ENCODE assay signal across 18 mouse cellular contexts in genomic region chr4:84942651-84943050, GRCm38 (mm10). TPM values are rescaled to one million over a fixed set of nuclear protein-coding genes. Genes with fewer than 3 reads are reported as not detected.
A peak's percentile ranks its signal among the peaks of the same experiment; 100 is the strongest.
DNase-seq lines count a peak whose midpoint lies in the region; ATAC-seq and TF ChIP-seq lines count a peak whose summit lies in the region.
"Had no signal": no experiment of that assay in that cellular context is flagged by ENCODE, and none has a peak within 500 bp of the region (broad histone marks: within the 10 kb centered on the region; RNA-seq: fewer than 3 reads in every experiment).

No protein-coding gene starts in this region.

- no peak overlapping the region for H3K27ac ChIP-seq in hindbrain, embryonic 13.5 days
- H3K27ac ChIP-seq in hindbrain, embryonic 10.5 days = no peak overlapping the region
- H3K27ac ChIP-seq in midbrain, embryonic 14.5 days (replicated peaks; ENCODE audit: low read depth, low read length) = no peak overlapping the region
- no peak overlapping the region for H3K27ac ChIP-seq in midbrain, embryonic 11.5 days (ENCODE audit: low read depth, low read length)
- H3K27ac ChIP-seq: embryonic facial prominence, embryonic 12.5 days; forebrain, embryonic 15.5 days; heart, embryonic 15.5 days had no signal

- no peak overlapping the region for H3K9ac ChIP-seq in hindbrain, embryonic 13.5 days
- H3K9ac ChIP-seq in midbrain, embryonic 14.5 days (replicated peaks; ENCODE audit: low read length) = no peak overlapping the region
- H3K9ac ChIP-seq in midbrain, embryonic 11.5 days (ENCODE audit: low read length) = no peak overlapping the region
- H3K9ac ChIP-seq: embryonic facial prominence, embryonic 12.5 days; forebrain, embryonic 15.5 days; heart, embryonic 15.5 days had no signal

- ATAC-seq in hindbrain, embryonic 13.5 days (ENCODE audit: low FRiP score) = 0 out of 2 replicates have a peak, but pooled peaks have one; percentile 17
- no peak for ATAC-seq in midbrain, embryonic 14.5 days (ENCODE audit: low FRiP score, low TSS enrichment)
- ATAC-seq in midbrain, embryonic 11.5 days (ENCODE audit: low FRiP score) = no peak
- ATAC-seq: activated CD4-positive, CD25-positive, alpha-beta regulatory T cell, adult 4 months had no signal

- no peak overlapping the region for H3K4me3 ChIP-seq in hindbrain, embryonic 13.5 days
- no peak overlapping the region for H3K4me3 ChIP-seq in hindbrain, embryonic 10.5 days
- no peak overlapping the region for H3K4me3 ChIP-seq in midbrain, embryonic 14.5 days (replicated peaks; ENCODE audit: low read depth, low read length)
- H3K4me3 ChIP-seq in midbrain, embryonic 11.5 days (ENCODE audit: low read depth, low read length) = no peak overlapping the region
- H3K4me3 ChIP-seq: embryonic facial prominence, embryonic 12.5 days; forebrain, embryonic 15.5 days; heart, embryonic 15.5 days had no signal

- WGBS in hindbrain, embryonic 13.5 days = 57% methylated on average over 2 of the region's 2 CpGs
- WGBS in hindbrain, embryonic 10.5 days = 72% methylated on average over 2 of the region's 2 CpGs
- 46% methylated on average over 2 of the region's 2 CpGs for WGBS in midbrain, embryonic 14.5 days
- WGBS in midbrain, embryonic 11.5 days = 80% methylated on average over 2 of the region's 2 CpGs

- TF ChIP-seq CTCF in brain, embryonic 14.5 days (IDR thresholded peaks at IDR 0.05; ENCODE audit: borderline replicate concordance, extremely low read depth, insufficient read depth, insufficient read length) = no peak

- peaks cover 7% of the 10 kb centered on the region for H3K4me1 ChIP-seq in hindbrain, embryonic 13.5 days (replicated peaks)
- H3K4me1 ChIP-seq in hindbrain, embryonic 10.5 days (replicated peaks) = 0 out of 2 replicates have a peak, but pooled peaks cover 5% of the 10 kb centered on the region
- H3K4me1 ChIP-seq in midbrain, embryonic 14.5 days (ENCODE audit: control insufficient read depth, insufficient read depth, low read length) = peaks cover 5% of the 10 kb centered on the region; the same call in 1 of the 2 replicates
- no peaks in the 10 kb centered on the region for H3K4me1 ChIP-seq in midbrain, embryonic 11.5 days (ENCODE audit: control insufficient read depth, insufficient read depth, low read length)

- no peak overlapping the region for H3K4me2 ChIP-seq in hindbrain, embryonic 13.5 days
- H3K4me2 ChIP-seq in midbrain, embryonic 14.5 days (ENCODE audit: low read length) = no peak overlapping the region
- H3K4me2 ChIP-seq in midbrain, embryonic 11.5 days = no peak overlapping the region
- H3K4me2 ChIP-seq: embryonic facial prominence, embryonic 12.5 days; forebrain, embryonic 15.5 days; heart, embryonic 11.5 days; heart, embryonic 15.5 days had no signal

- TF ChIP-seq POLR2A in brain, embryonic 14.5 days (IDR thresholded peaks at IDR 0.05; ENCODE audit: borderline replicate concordance, extremely low read depth, insufficient read depth, insufficient read length, poor library complexity, severe bottlenecking) = no peak

- H3K27me3 ChIP-seq in hindbrain, embryonic 13.5 days = no peaks in the 10 kb centered on the region
- no peaks in the 10 kb centered on the region for H3K27me3 ChIP-seq in hindbrain, embryonic 10.5 days (ENCODE audit: insufficient read depth, poor library complexity, severe bottlenecking)
- no peaks in the 10 kb centered on the region for H3K27me3 ChIP-seq in midbrain, embryonic 14.5 days (ENCODE audit: control insufficient read depth, insufficient read depth, low read length)
- no peaks in the 10 kb centered on the region for H3K27me3 ChIP-seq in midbrain, embryonic 11.5 days (ENCODE audit: control insufficient read depth, insufficient read depth, low read length)
- H3K27me3 ChIP-seq: CH12.LX; embryonic facial prominence, embryonic 12.5 days; forebrain, embryonic 15.5 days; heart, embryonic 15.5 days; Patski had no signal

- H3K9me3 ChIP-seq in hindbrain, embryonic 13.5 days = no peaks in the 10 kb centered on the region
- H3K9me3 ChIP-seq in hindbrain, embryonic 10.5 days = no peaks in the 10 kb centered on the region
- H3K9me3 ChIP-seq in midbrain, embryonic 14.5 days (ENCODE audit: control insufficient read depth, low read length) = no peaks in the 10 kb centered on the region
- H3K9me3 ChIP-seq in midbrain, embryonic 11.5 days (ENCODE audit: control insufficient read depth, low read length) = no peaks in the 10 kb centered on the region
- H3K9me3 ChIP-seq: embryonic facial prominence, embryonic 12.5 days; forebrain, embryonic 15.5 days; heart, embryonic 15.5 days had no signal

- no peak for DNase-seq in hindbrain, embryonic 10.5 days (ENCODE audit: low spot score)
- DNase-seq in midbrain, embryonic 14.5 days = peak; percentile 32
- DNase-seq in midbrain, embryonic 11.5 days (ENCODE audit: low spot score, missing footprints) = no peak
- DNase-seq in brain, embryonic 14.5 days (ENCODE audit: low read depth) = peak; percentile 26
- DNase-seq in retina, postnatal 1 day = peak; percentile 14
- DNase-seq: adrenal gland, postnatal 25 days; cerebellum, adult 2 months; cerebellum, postnatal 25 days; heart, adult 18-20 months; heart, postnatal 14 days had no signal

- H3K36me3 ChIP-seq in hindbrain, embryonic 13.5 days = no peaks in the 10 kb centered on the region
- H3K36me3 ChIP-seq in hindbrain, embryonic 10.5 days = no peaks in the 10 kb centered on the region
- H3K36me3 ChIP-seq in midbrain, embryonic 14.5 days (ENCODE audit: control insufficient read depth, insufficient read depth, low read length) = no peaks in the 10 kb centered on the region
- H3K36me3 ChIP-seq in midbrain, embryonic 11.5 days (ENCODE audit: control insufficient read depth, insufficient read depth, low read length) = no peaks in the 10 kb centered on the region
- H3K36me3 ChIP-seq: embryonic facial prominence, embryonic 12.5 days; forebrain, embryonic 15.5 days; heart, embryonic 15.5 days had no signal

RNA-seq across cellular contexts. Expression of gene Cntln, which starts 58.5 kb away (rescaled TPM):
- polyA plus RNA-seq in hindbrain, embryonic 13.5 days (2015; fragmentation: Nextera tagmentation; extraction: Ambion mirVana) = 5.6 and 5.7 TPM in 2 replicates
- polyA plus RNA-seq in hindbrain, embryonic 10.5 days (2016; fragmentation: Nextera tagmentation; extraction: Ambion mirVana) = 4.4 and 5.4 TPM in 2 replicates
- 5.9 and 6.5 TPM in 2 replicates for polyA plus RNA-seq in midbrain, embryonic 14.5 days (2014; fragmentation: Nextera tagmentation; extraction: Ambion mirVana)
- 11.1 TPM in 2 replicates for polyA plus RNA-seq in midbrain, embryonic 11.5 days (2014; fragmentation: Nextera tagmentation; extraction: Ambion mirVana)
- polyA plus RNA-seq in brain, embryonic 14.5 days (2012; rRNA removed) = 9.7 and 11.3 TPM in 2 replicates

Comparison
In these comparisons a context has a peak if more than half of its experiments do, and no peak if none do; other contexts are left out.
1. DNase-seq: peak in midbrain, embryonic 14.5 days (single experiment), brain, embryonic 14.5 days (single experiment) and retina, postnatal 1 day (single experiment); none in hindbrain, embryonic 10.5 days (single experiment) and midbrain, embryonic 11.5 days (single experiment).